Mouse (Mus musculus) E14TG2a.4 (cell line): Measurements from ENCODE around the gene Mmp11.
A peak's percentile ranks its signal among the peaks of the same experiment; 100 is the strongest.

ENCODE experiments used
- H3K27me3 ChIP-seq: 2 replicates; pipeline ENCODE4 v1.6.1; 2014; ENCODE audit warnings: low read length, control low read depth; ENCODE audit not compliant: insufficient read depth
- H3K36me3 ChIP-seq: 2 replicates; pipeline ENCODE4 v1.6.1; 2014; ENCODE audit warnings: low read length, control low read depth; ENCODE audit not compliant: insufficient read depth
- H3K4me1 ChIP-seq: replicated peaks from 2 replicates; pipeline ENCODE4 v1.6.1; 2014; ENCODE audit warnings: low read depth, low read length, control low read depth
- H3K4me3 ChIP-seq: replicated peaks from 2 replicates; pipeline ENCODE4 v1.5.1; 2014; ENCODE audit warnings: mild to moderate bottlenecking, low read length
- H3K9me3 ChIP-seq: 2 replicates; pipeline ENCODE4 v1.6.1; 2014; ENCODE audit warnings: low read length, control low read depth
- CTCF ChIP-seq: conservative IDR thresholded peaks from 2 replicates; pipeline ENCODE4 v1.5.1; 2014; ENCODE audit warnings: low read length
- NANOG ChIP-seq: IDR thresholded peaks from 2 replicates; pipeline ENCODE4 v1.6.1; 2014; ENCODE audit warnings: borderline replicate concordance, low read length, mixed read lengths
- POU5F1 ChIP-seq: IDR thresholded peaks from 2 replicates; pipeline ENCODE4 v1.6.1; 2014; ENCODE audit warnings: low read length, borderline replicate concordance

Gene Mmp11

DNA sequence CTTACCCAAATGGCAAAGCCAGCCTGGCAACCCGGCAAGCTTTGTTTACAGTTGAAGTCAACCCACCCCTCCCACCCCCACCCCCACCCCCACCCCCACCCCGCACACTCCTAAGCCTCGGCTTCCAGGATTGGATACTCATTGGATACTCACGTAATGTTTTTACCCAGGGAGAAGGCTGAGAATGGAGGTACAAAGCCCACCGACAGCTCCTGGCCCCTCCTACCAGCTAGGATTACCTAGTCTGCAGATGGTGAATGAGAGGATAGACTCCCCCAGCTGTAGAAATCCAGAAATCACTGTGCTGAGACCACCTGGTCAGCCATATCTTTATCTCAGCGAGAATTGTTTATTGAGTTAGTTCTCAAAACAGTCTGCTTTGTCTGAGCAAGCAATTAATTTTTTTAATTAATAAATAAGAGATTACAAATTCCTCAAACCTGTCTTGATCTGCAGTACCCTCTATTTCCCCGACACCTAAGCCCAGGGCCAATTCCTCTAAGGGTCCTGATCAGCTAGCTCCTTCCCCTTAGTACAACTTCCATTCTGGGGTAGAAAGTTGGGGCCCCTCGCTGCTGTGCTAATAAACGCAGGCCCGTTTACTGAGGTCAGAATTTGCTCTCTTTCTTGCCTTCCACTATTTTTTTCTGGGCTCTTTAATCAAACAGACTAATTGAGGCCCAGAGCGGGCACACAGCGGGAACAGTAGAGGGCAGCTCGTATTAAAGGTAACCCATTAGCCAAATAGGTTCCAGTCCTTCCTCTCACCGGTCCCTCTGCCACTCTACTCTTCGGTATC is 53.7 kb downstream of the Mmp11 start:
- Histone ChIP-seq H3K4me3 (peak overlapping the region; percentile 73), H3K27me3 (no peaks in the 10 kb centered on the region), H3K36me3 (no peaks in the 10 kb centered on the region), H3K4me1 (peaks cover 78% of the 10 kb centered on the region), H3K9me3 (no peaks in the 10 kb centered on the region)
- TF ChIP-seq NANOG (no peak), CTCF (no peak), POU5F1 (no peak)

DNA sequence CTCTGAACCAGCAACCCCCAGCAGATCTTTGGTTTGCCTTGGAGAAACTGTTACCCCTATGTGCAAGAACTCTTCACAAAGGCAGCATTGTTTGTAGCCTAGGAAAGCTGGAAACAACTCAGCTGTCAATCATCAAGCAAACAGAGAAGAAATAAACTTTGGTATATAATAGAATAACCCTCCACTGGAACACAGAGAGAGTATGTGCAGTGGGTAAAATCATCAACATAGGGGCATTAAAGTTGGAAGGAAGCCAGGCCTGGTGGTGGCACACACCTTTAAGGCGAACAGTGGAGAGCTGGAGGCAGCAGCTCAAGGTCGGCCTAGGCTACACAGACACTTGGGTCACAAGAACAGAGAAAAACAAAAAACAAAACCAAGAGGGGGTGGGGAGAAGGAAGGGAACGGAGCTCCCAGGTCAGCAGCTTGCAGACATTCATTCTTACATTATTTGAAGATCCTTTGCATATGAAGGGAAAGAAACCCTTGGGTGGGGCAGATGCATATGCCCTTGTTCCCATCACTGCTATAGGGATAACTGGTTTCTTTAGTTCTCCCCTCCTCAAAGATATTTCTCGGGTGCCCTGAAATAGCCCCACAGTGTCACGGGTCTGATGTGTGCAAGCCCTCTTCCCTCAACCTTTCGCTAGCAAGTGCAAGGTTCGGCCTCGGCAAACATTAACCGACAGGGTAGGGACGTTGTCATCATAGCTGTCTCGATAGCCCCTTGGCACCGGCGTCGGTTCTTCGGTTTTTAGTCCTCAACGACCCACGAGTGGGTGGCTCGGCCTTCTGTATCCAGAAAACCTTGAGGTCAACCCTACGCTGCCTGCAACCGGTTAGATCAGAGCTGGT is 54.5 kb downstream of the Mmp11 start:
- Histone ChIP-seq H3K9me3 (no peaks in the 10 kb centered on the region), H3K4me1 (peaks cover 74% of the 10 kb centered on the region), H3K36me3 (no peaks in the 10 kb centered on the region), H3K4me3 (peak overlapping the region; percentile 71), H3K27me3 (no peaks in the 10 kb centered on the region)
- peak; percentile 62; the same call in 1 of the 2 replicates for TF ChIP-seq POU5F1
- TF ChIP-seq NANOG: no peak

DNA sequence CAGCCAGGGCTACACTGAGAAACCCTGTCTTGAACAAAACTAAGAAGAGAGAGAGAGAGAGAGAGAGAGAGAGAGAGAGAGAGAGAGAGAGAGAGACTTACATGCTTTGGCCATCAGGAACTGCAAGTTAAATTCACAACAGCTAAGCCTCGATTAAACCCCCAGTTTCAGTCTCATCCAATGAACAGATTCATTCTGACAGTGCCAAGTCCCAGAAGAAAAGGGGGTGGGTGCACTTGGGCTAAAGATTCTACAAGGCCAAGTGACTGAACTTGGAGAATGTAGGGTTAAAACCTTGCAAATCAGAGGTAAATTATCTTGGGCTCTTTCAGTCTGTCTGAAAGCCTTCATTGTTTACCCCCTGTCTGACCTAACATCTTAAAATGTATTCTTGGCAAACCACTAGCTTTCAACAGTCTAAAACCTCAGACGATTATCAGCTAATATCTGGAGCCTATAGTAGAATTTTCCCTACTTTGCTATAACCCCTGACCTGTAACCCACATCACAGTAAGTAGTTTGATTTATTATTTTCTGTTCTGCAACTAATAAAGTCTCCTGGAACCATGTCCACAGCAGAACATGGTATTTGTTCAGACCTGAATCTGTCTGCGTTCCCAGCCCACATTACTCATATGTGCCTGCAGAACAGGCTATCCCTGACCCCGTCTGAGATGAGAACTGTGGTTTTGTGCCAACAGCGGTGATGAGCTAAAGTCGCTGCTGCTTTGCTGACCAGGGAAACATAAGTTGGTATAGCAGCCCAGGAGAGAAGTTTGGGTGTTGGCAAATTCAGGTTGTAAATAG is 55.3 kb downstream of the Mmp11 start:
- Histone ChIP-seq H3K4me3 (peak overlapping the region; percentile 71), H3K9me3 (no peaks in the 10 kb centered on the region), H3K36me3 (no peaks in the 10 kb centered on the region), H3K4me1 (peaks cover 75% of the 10 kb centered on the region), H3K27me3 (no peaks in the 10 kb centered on the region)
- TF ChIP-seq CTCF: no peak

DNA sequence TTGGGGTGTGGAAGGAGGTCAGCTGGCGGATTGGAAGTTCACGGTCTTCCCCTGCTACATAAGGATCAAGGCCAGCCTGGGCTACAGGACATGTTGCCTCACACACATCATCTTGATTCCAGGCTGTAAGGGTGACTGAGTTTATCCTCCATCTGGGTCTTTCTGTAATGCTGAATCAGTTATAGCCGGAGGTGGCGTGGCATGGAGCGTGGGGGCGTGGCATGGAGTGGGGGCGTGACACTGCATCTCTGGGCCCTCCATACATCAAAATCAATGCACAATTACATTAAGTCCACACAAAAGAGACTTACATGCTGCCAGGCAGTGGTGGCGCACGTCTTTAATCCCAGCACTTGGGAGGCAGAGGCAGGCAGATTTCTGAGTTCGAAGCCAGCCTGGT is 55.9 kb downstream of the Mmp11 start:
- TF ChIP-seq POU5F1: no peak
- TF ChIP-seq CTCF: no peak
- no peak for TF ChIP-seq NANOG
- Histone ChIP-seq H3K27me3 (no peaks in the 10 kb centered on the region), H3K4me3 (peak overlapping the region; percentile 61), H3K4me1 (peaks cover 76% of the 10 kb centered on the region), H3K36me3 (no peaks in the 10 kb centered on the region), H3K9me3 (no peaks in the 10 kb centered on the region)

DNA sequence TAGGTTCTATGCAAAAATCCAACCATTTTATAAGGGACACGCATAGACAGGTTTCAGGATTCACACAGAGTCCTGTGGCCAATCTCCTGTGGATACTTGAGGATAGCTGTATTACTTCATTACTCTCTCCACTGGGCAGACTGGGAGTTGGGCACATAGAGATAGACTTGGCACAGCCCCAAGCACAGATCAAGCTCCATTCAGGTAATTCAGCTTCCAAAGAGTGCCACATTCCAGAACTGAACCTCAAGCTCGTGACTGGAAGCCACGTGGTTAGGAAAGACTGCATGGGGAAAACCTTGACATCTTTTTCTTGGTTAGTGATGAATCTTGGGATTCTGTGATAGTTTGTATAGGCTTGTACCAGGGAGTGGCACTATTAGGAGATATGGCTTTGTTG is 57.5 kb downstream of the Mmp11 start:
- H3K4me1 ChIP-seq: peaks cover 80% of the 10 kb centered on the region
- no peaks in the 10 kb centered on the region for H3K27me3 ChIP-seq
- TF ChIP-seq POU5F1: no peak
- no peak for TF ChIP-seq CTCF
- no peak for TF ChIP-seq NANOG

DNA sequence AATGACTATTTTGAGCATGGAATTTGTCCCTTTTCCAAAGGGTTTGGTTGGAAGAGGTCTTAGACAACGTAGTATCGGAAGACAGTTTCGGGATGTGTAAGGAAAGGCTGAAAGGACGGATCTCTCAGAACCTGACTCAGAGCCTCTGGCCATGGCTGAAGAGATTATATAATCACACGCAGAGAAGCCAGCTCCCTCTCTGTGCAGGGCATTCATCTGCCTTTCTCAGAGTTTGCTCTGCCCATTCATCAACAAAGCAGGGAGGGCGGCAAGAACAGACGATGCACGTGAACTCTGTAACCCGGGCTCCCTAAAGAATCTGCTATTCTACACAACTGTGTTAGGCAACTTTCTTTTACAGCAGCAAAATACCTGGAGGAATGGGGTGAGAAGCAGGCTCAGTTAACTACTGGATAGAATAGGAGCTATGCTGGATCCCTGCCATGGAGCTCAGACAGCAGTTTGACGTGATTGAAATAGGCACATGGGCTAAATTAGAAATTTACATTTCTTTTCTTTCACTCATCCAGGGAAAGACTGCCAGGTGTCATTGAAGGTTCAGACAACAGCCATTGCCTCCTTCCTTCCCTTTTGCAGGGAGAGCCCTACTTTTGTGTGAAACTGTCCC is 62.6 kb downstream of the Mmp11 start:
- Histone ChIP-seq H3K4me3 (peak overlapping the region; percentile 52), H3K27me3 (no peaks in the 10 kb centered on the region), H3K4me1 (peaks cover 64% of the 10 kb centered on the region), H3K36me3 (no peaks in the 10 kb centered on the region), H3K9me3 (no peaks in the 10 kb centered on the region)
- TF ChIP-seq NANOG: no peak
- no peak for TF ChIP-seq POU5F1
- no peak for TF ChIP-seq CTCF

More for the DNA sequence above, 57.5 kb downstream of the Mmp11 start:
- Histone ChIP-seq H3K4me3 (peak overlapping the region; percentile 61; the same call in 1 of the 2 replicates), H3K9me3 (no peaks in the 10 kb centered on the region), H3K36me3 (no peaks in the 10 kb centered on the region)
